Mouse (Mus musculus): ENCODE results near the gene Blcap.
"Not testable (repeated sequence)": the region's sequence is repeated elsewhere in the genome, so short reads cannot be mapped to it uniquely, and the experiment has no call there.

Gene Blcap

GRCm38 (mm10) chr2:157571224-157571832, at the start of gene Blcap:
Gene Blcap (minus strand): TSS chr2:157571274.
- 0 out of 2 replicates have a peak, but pooled peaks cover 2% of the 10 kb centered on the region for H3K27me3 ChIP-seq (ENCODE audit: insufficient read depth, low read length)
- H3K4me1 ChIP-seq (replicated peaks; ENCODE audit: low read depth, low read length) = peaks cover 54% of the 10 kb centered on the region
- H3K36me3 ChIP-seq (ENCODE audit: insufficient read depth, low read length) = no peaks in the 10 kb centered on the region
- H3K9me3 ChIP-seq (ENCODE audit: low read length) = peaks cover under 1% of the 10 kb centered on the region; the same call in 1 of the 2 replicates
- TF ChIP-seq NANOG (IDR thresholded peaks at IDR 0.05; ENCODE audit: borderline replicate concordance, low read length) (no peak), CTCF (conservative IDR thresholded peaks at IDR 0.05; ENCODE audit: low read length) (peak; percentile 87), POU5F1 (IDR thresholded peaks at IDR 0.05; ENCODE audit: borderline replicate concordance, low read length) (no peak)
- no peak within 1 kb of the TSS for H3K4me3 ChIP-seq (replicated peaks; ENCODE audit: low read length)

GRCm38 (mm10) chr2:157618393-157618792, 47.3 kb upstream of the Blcap start:
- peaks cover 6% of the 10 kb centered on the region; the same call in 1 of the 2 replicates for H3K27me3 ChIP-seq (ENCODE audit: insufficient read depth, low read length)
- TF ChIP-seq POU5F1 (IDR thresholded peaks at IDR 0.05; ENCODE audit: borderline replicate concordance, low read length) (no peak), NANOG (IDR thresholded peaks at IDR 0.05; ENCODE audit: borderline replicate concordance, low read length) (no peak), CTCF (conservative IDR thresholded peaks at IDR 0.05; ENCODE audit: low read length) (no peak)
- H3K4me3 ChIP-seq (replicated peaks; ENCODE audit: low read length) = no peak overlapping the region
- H3K4me1 ChIP-seq (replicated peaks; ENCODE audit: low read depth, low read length) = peaks cover 27% of the 10 kb centered on the region
- no peaks in the 10 kb centered on the region for H3K9me3 ChIP-seq (ENCODE audit: low read length)
- no peaks in the 10 kb centered on the region for H3K36me3 ChIP-seq (ENCODE audit: insufficient read depth, low read length)

- H3K27me3 ChIP-seq (ENCODE audit: insufficient read depth, low read length) = peaks cover 23% of the 10 kb centered on the region
- TF ChIP-seq CTCF (conservative IDR thresholded peaks at IDR 0.05; ENCODE audit: low read length) = no peak
- no peak for TF ChIP-seq POU5F1 (IDR thresholded peaks at IDR 0.05; ENCODE audit: borderline replicate concordance, low read length)
- no peak for TF ChIP-seq NANOG (IDR thresholded peaks at IDR 0.05; ENCODE audit: borderline replicate concordance, low read length)
Measured at GRCm38 (mm10) chr2:157613997-157614396, 42.9 kb upstream of the Blcap start.

GRCm38 (mm10) chr2:157611735-157612134, 40.7 kb upstream of the Blcap start:
- H3K4me3 ChIP-seq (replicated peaks; ENCODE audit: low read length) = no peak overlapping the region
- no peaks in the 10 kb centered on the region for H3K36me3 ChIP-seq (ENCODE audit: insufficient read depth, low read length)
- peaks cover 51% of the 10 kb centered on the region for H3K4me1 ChIP-seq (replicated peaks; ENCODE audit: low read depth, low read length)
- H3K9me3 ChIP-seq (ENCODE audit: low read length) = no peaks in the 10 kb centered on the region
- TF ChIP-seq NANOG (IDR thresholded peaks at IDR 0.05; ENCODE audit: borderline replicate concordance, low read length) (no peak), CTCF (conservative IDR thresholded peaks at IDR 0.05; ENCODE audit: low read length) (no peak), POU5F1 (IDR thresholded peaks at IDR 0.05; ENCODE audit: borderline replicate concordance, low read length) (no peak)
- peaks cover 26% of the 10 kb centered on the region for H3K27me3 ChIP-seq (ENCODE audit: insufficient read depth, low read length)

More at GRCm38 (mm10) chr2:157613997-157614396, 42.9 kb upstream of the Blcap start:
- H3K4me3 ChIP-seq (replicated peaks; ENCODE audit: low read length) = no peak overlapping the region
- H3K9me3 ChIP-seq (ENCODE audit: low read length) = no peaks in the 10 kb centered on the region
- H3K36me3 ChIP-seq (ENCODE audit: insufficient read depth, low read length) = no peaks in the 10 kb centered on the region
- peaks cover 35% of the 10 kb centered on the region for H3K4me1 ChIP-seq (replicated peaks; ENCODE audit: low read depth, low read length)

DNA sequence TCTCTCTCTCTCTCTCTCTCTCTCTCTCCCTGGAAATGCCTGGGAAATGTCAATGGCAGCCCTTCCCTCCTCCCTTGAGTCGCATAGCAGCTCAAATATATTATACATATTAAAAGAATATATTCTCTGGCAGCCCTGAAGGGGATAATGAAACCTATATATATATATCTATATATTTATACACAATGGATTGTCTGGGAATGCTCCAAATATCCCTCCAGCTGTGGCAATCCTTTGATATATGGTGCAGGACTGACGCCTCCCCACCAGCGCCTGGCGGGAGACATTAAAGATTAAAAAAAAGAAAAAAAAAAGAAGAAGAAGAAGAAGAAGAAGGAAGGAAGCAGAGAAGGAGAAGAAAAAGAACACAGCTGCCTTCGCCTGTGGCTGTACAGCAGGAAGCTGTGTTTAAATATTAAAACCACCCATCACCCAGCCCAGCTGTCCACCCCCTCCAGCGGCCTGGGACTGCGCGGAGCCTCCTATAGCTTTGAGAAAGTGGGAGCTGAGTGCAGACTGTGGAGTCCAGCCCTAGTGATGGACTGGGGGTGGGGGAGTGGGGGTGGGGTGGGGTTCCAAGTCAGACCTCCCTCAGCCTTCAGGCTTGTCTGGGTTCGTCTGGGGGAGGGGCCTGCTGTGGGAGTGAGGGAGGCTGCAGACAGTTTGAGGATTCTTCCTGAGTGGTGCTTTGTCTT, 36.6 kb upstream of the Blcap start:
- TF ChIP-seq POU5F1 (IDR thresholded peaks at IDR 0.05; ENCODE audit: borderline replicate concordance, low read length) = no peak
- no peak for TF ChIP-seq NANOG (IDR thresholded peaks at IDR 0.05; ENCODE audit: borderline replicate concordance, low read length)
- TF ChIP-seq CTCF (conservative IDR thresholded peaks at IDR 0.05; ENCODE audit: low read length) = no peak
- Histone ChIP-seq H3K4me3 (replicated peaks; ENCODE audit: low read length) (no peak overlapping the region), H3K4me1 (replicated peaks; ENCODE audit: low read depth, low read length) (peaks cover 27% of the 10 kb centered on the region), H3K9me3 (ENCODE audit: low read length) (no peaks in the 10 kb centered on the region), H3K36me3 (ENCODE audit: insufficient read depth, low read length) (no peaks in the 10 kb centered on the region), H3K27me3 (ENCODE audit: insufficient read depth, low read length) (peaks cover 43% of the 10 kb centered on the region)

DNA sequence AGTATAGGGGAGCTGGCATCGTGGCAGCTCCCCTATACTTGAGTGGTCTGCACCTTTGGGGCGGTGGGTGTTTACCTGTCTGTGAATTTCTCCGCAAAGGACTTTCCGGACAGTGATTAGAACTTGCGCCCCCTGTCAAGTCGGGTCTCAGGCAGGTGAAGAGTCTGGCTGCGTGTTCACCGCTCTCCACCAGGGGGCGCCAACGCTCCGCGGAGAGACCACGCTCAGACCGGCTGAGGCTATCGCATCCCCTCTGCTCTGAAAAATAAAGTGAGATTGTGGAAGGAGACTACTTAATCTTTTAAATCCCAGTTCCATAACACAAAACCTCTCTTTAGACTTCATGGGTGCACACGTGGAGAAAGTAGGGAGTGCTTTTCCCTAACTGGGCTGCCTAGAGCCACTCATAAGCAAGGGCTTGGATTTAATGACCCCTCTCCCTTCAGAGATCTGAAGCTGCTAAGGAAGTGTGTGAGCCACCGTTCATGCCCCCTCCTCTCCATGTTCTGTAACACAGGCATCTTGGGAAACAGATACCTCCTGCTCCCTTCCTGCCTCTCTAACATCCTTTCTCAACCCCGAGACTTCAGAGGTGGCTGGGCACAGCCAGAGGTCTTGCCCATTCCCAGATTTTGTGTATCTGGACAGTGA, 34.1 kb upstream of the Blcap start:
- no peaks in the 10 kb centered on the region for H3K9me3 ChIP-seq (ENCODE audit: low read length)
- TF ChIP-seq NANOG (IDR thresholded peaks at IDR 0.05; ENCODE audit: borderline replicate concordance, low read length) (no peak), CTCF (conservative IDR thresholded peaks at IDR 0.05; ENCODE audit: low read length) (peak; percentile 91)
- H3K27me3 ChIP-seq (ENCODE audit: insufficient read depth, low read length) = peaks cover 39% of the 10 kb centered on the region
- no peak overlapping the region for H3K4me3 ChIP-seq (replicated peaks; ENCODE audit: low read length)
- H3K36me3 ChIP-seq (ENCODE audit: insufficient read depth, low read length) = no peaks in the 10 kb centered on the region
- H3K4me1 ChIP-seq (replicated peaks; ENCODE audit: low read depth, low read length) = peaks cover 23% of the 10 kb centered on the region

DNA sequence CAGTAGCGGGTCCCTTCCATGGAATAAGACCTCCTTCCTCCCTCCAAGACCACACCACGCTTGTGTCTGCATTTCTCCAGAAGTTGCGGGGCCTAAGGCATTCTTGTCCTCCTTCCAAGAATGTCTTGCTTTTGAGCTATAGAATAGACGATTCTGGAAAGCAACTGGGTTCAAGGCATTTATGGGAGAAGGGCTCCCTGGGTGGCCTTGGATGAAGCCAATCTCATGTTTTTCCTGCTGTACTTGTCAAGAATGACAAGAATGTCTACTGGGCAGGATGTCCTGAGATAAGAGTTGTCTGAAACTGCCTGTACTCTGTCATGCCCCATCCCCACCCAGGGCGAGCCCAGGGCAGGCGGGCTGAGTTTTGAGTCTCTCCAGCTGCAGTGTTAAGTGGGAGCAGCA, 30.4 kb upstream of the Blcap start:
- Histone ChIP-seq H3K4me3 (replicated peaks; ENCODE audit: low read length) (no peak overlapping the region), H3K36me3 (ENCODE audit: insufficient read depth, low read length) (0 out of 2 replicates have a peak, but pooled peaks cover under 1% of the 10 kb centered on the region), H3K9me3 (ENCODE audit: low read length) (no peaks in the 10 kb centered on the region), H3K4me1 (replicated peaks; ENCODE audit: low read depth, low read length) (peaks cover 4% of the 10 kb centered on the region; the same call in 1 of the 2 replicates), H3K27me3 (ENCODE audit: insufficient read depth, low read length) (peaks cover 23% of the 10 kb centered on the region)
- TF ChIP-seq CTCF (conservative IDR thresholded peaks at IDR 0.05; ENCODE audit: low read length) (no peak), POU5F1 (IDR thresholded peaks at IDR 0.05; ENCODE audit: borderline replicate concordance, low read length) (no peak), NANOG (IDR thresholded peaks at IDR 0.05; ENCODE audit: borderline replicate concordance, low read length) (no peak)

GRCm38 (mm10) chr2:157596876-157597566, 25.9 kb upstream of the Blcap start:
- Histone ChIP-seq H3K9me3 (ENCODE audit: low read length) (peaks cover 17% of the 10 kb centered on the region), H3K4me3 (replicated peaks; ENCODE audit: low read length) (peak overlapping the region; percentile 88), H3K4me1 (replicated peaks; ENCODE audit: low read depth, low read length) (peaks cover 29% of the 10 kb centered on the region), H3K27me3 (ENCODE audit: insufficient read depth, low read length) (no peaks in the 10 kb centered on the region), H3K36me3 (ENCODE audit: insufficient read depth, low read length) (peaks cover 34% of the 10 kb centered on the region)
- TF ChIP-seq NANOG (IDR thresholded peaks at IDR 0.05; ENCODE audit: borderline replicate concordance, low read length) (no peak), POU5F1 (IDR thresholded peaks at IDR 0.05; ENCODE audit: borderline replicate concordance, low read length) (no peak), CTCF (conservative IDR thresholded peaks at IDR 0.05; ENCODE audit: low read length) (peak; percentile 40)

DNA sequence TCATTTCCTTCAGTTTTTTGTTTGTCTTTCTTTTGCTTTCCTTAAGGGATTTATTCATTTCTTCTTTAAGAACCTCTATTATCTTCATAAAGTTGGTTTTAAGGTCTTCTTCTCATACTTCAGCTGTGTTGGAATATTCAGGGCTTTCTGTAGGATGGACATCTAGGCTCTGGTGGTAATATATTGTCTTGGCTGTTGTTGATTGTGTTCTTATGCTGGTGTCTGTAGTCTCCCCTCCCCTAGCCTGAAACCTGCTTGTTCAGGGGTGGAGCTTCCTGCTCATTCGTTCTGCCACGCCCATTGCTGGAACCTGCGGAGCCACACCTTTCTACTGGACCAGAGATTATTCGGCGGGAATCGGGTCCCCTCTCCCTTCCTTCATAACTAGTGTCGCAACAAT, 14.3 kb upstream of the Blcap start:
- H3K36me3 ChIP-seq (ENCODE audit: insufficient read depth, low read length); H3K27me3 ChIP-seq (ENCODE audit: insufficient read depth, low read length); H3K4me1 ChIP-seq (replicated peaks; ENCODE audit: low read depth, low read length); H3K4me3 ChIP-seq (replicated peaks; ENCODE audit: low read length): not testable (repeated sequence)
- H3K9me3 ChIP-seq (ENCODE audit: low read length) = peaks cover 43% of the 10 kb centered on the region
